Mouse (Mus musculus) MEL-GATA-1-ER (cell line): ENCODE measurements around the gene Rnf222.

Experiments
- DNase-seq: peaks from one replicate; pipeline ENCODE4 v3.0.0-alpha.2; 2012; ENCODE audit warnings: low read depth; ENCODE audit errors: extremely low read depth

The Rnf222 gene

GRCm38 (mm10) chr11:68888253-68888652 lies at the start of gene Rnf222:
Gene Rnf222 (plus strand): TSS chr11:68888553.
- no peak for DNase-seq

- DNase-seq, result no peak
These were observed 48.7 kb upstream of the Rnf222 start for GRCm38 (mm10) chr11:68839606-68840005.

- no peak for DNase-seq
These were observed 37.5 kb upstream of the Rnf222 start for GRCm38 (mm10) chr11:68850862-68851261.

- DNase-seq, result no peak
These were observed 36.5 kb upstream of the Rnf222 start for GRCm38 (mm10) chr11:68851644-68852485.

GRCm38 (mm10) chr11:68852486-68852901 lies 35.9 kb upstream of the Rnf222 start:
- DNase-seq, result no peak

- DNase-seq, result peak; percentile 93
These were observed 35.4 kb upstream of the Rnf222 start for GRCm38 (mm10) chr11:68852932-68853409.

GRCm38 (mm10) chr11:68853611-68854401 lies 34.5 kb upstream of the Rnf222 start:
- DNase-seq, result peak; percentile 83

- DNase-seq, result no peak
These were observed 33.7 kb upstream of the Rnf222 start for GRCm38 (mm10) chr11:68854621-68855020.

- DNase-seq, result no peak
These were observed 31.0 kb upstream of the Rnf222 start for GRCm38 (mm10) chr11:68857329-68857728.

GRCm38 (mm10) chr11:68859943-68860593 lies 28.3 kb upstream of the Rnf222 start:
- DNase-seq, result no peak

GRCm38 (mm10) chr11:68862260-68862659 lies 26.1 kb upstream of the Rnf222 start:
- DNase-seq, result no peak

- DNase-seq, result no peak
These were observed 24.7 kb upstream of the Rnf222 start for GRCm38 (mm10) chr11:68863631-68864091.

GRCm38 (mm10) chr11:68864544-68865189 lies 23.7 kb upstream of the Rnf222 start:
- no peak for DNase-seq

GRCm38 (mm10) chr11:68871277-68871676 lies 17.1 kb upstream of the Rnf222 start:
- no peak for DNase-seq

GRCm38 (mm10) chr11:68871748-68872147 lies 16.6 kb upstream of the Rnf222 start, which contains the start of gene Ndel1:
Gene Ndel1 (minus strand): TSS chr11:68871858.
- DNase-seq, result no peak

- no peak for DNase-seq
These were observed 13.5 kb upstream of the Rnf222 start for GRCm38 (mm10) chr11:68874841-68875240.

- no peak for DNase-seq
These were observed 9.5 kb upstream of the Rnf222 start for GRCm38 (mm10) chr11:68878811-68879210.

GRCm38 (mm10) chr11:68882107-68882506 lies 6.2 kb upstream of the Rnf222 start:
- no peak for DNase-seq

- no peak for DNase-seq
These were observed 4.5 kb upstream of the Rnf222 start for GRCm38 (mm10) chr11:68883843-68884242.

GRCm38 (mm10) chr11:68884368-68884767 lies 4.0 kb upstream of the Rnf222 start:
- no peak for DNase-seq

GRCm38 (mm10) chr11:68886091-68886490 lies 2.3 kb upstream of the Rnf222 start:
- no peak for DNase-seq
